Mouse (Mus musculus): ENCODE measurements around the gene Svopl. TPM values are rescaled to one million over a fixed set of nuclear protein-coding genes. Genes with fewer than 3 reads are reported as not detected.

Gene Svopl
- polyA plus RNA-seq, 1 experiment from 2014 or later: 0.64 TPM

DNA sequence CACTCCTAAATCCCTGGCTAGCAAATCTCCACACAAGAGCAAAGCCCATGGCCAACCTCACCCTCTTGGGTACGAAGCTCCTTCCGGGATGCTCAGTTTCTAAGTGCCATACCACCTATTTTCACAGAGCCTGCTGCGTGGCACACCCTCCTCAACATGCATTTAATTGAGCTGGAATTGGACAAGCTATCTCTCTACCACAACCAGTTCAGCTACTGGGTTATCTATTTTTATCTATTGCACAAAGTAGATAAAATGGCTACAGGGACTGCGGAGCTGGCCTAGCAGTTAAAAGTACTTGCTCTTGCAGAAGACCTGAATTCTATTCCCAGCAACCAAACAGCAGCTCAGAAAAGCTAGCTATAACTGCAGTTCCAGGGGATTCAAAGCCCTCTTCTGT is 24.5 kb upstream of the Svopl start:
- peaks cover 2% of the 10 kb centered on the region; the same call in 1 of the 2 replicates for H3K4me1 ChIP-seq (ENCODE audit: control insufficient read depth, insufficient read depth, low read length)
- H3K4me3 ChIP-seq (ENCODE audit: low read length): no peak overlapping the region
- 76% methylated on average over 4 of the region's 4 CpGs for WGBS

DNA sequence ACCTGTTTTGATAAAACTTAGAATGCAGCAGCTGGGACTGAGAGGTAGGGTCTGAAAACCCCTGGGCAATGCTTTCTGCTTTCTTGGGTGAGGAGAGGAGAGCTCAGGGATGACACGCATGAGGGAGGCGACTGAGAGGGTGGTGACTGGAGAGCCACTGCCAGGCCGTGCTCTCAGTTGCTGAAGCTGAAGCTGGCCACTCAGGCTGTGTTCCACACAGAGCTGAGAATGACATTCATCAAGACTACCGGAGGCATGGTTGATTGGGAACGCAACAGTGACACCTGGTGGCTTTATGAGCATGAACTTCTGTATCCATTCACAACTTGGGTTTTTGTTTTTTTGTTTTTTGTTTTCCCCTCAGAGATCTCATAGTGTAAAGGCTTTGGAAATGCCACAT is 19.4 kb upstream of the Svopl start:
- Histone ChIP-seq H3K27me3 (replicated peaks; ENCODE audit: control insufficient read depth, insufficient read depth, low read length) (no peaks in the 10 kb centered on the region), H3K9ac (ENCODE audit: low read depth, low read length) (no peak overlapping the region), H3K36me3 (ENCODE audit: control insufficient read depth, insufficient read depth, low read length) (no peaks in the 10 kb centered on the region), H3K4me3 (ENCODE audit: low read length) (no peak overlapping the region), H3K4me2 (ENCODE audit: low read depth, low read length) (no peak overlapping the region), H3K27ac (ENCODE audit: low read length) (no peak overlapping the region), H3K9me3 (ENCODE audit: control insufficient read depth, low read length) (peaks cover 5% of the 10 kb centered on the region; the same call in 1 of the 2 replicates), H3K4me1 (ENCODE audit: control insufficient read depth, insufficient read depth, low read length) (peaks cover 2% of the 10 kb centered on the region; the same call in 1 of the 2 replicates)
- WGBS: 3% methylated on average over 5 of the region's 5 CpGs
- peak; percentile 76 for ATAC-seq

More for the DNA sequence above, 24.5 kb upstream of the Svopl start:
- Histone ChIP-seq H3K4me2 (ENCODE audit: low read depth, low read length) (no peak overlapping the region), H3K9me3 (ENCODE audit: control insufficient read depth, low read length) (no peaks in the 10 kb centered on the region), H3K36me3 (ENCODE audit: control insufficient read depth, insufficient read depth, low read length) (no peaks in the 10 kb centered on the region), H3K27ac (ENCODE audit: low read length) (no peak overlapping the region), H3K9ac (ENCODE audit: low read depth, low read length) (no peak overlapping the region), H3K27me3 (replicated peaks; ENCODE audit: control insufficient read depth, insufficient read depth, low read length) (no peaks in the 10 kb centered on the region)
- no peak for ATAC-seq

DNA sequence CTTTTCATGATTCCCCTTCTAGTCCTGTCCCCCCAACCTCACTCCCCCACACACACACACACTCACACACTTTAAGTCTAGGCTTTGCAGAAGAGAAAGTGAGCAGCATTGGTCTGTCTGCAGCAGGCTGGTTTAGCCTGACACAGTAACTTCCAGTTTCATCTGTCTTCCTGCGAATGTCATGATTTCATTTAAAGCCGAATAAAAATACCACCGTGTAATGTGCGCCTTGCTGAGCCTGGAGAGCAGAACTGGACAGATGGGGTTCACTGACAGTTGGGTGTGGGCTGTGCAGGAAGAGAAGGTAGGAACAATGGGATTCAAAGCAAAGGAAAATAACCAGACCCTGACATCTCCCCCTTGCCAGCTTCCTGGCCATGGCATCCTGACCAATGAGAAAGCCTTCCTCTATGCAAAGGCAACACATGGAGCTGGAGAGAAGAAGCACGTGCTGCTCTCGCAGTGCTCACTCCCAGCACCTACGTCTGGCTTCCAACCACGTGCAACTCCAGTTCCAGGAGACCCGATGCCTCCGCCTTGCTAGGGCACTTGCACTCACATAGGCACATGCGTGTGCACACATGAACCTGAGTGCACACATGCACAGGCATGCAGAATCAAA is 18.8 kb upstream of the Svopl start:
- Histone ChIP-seq H3K36me3 (ENCODE audit: control insufficient read depth, insufficient read depth, low read length) (no peaks in the 10 kb centered on the region), H3K9ac (ENCODE audit: low read depth, low read length) (no peak overlapping the region), H3K4me2 (ENCODE audit: low read depth, low read length) (no peak overlapping the region), H3K9me3 (ENCODE audit: control insufficient read depth, low read length) (peaks cover 5% of the 10 kb centered on the region; the same call in 1 of the 2 replicates), H3K27ac (ENCODE audit: low read length) (no peak overlapping the region), H3K4me3 (ENCODE audit: low read length) (no peak overlapping the region), H3K27me3 (replicated peaks; ENCODE audit: control insufficient read depth, insufficient read depth, low read length) (no peaks in the 10 kb centered on the region), H3K4me1 (ENCODE audit: control insufficient read depth, insufficient read depth, low read length) (peaks cover 2% of the 10 kb centered on the region; the same call in 1 of the 2 replicates)
- ATAC-seq: no peak
- 73% methylated on average over 11 of the region's 11 CpGs for WGBS

- no peaks in the 10 kb centered on the region for H3K27me3 ChIP-seq (replicated peaks; ENCODE audit: control insufficient read depth, insufficient read depth, low read length)
- no peak for ATAC-seq
- 87% methylated on average over 3 of the region's 3 CpGs for WGBS
- no peak overlapping the region for H3K4me3 ChIP-seq (ENCODE audit: low read length)
- H3K9me3 ChIP-seq (ENCODE audit: control insufficient read depth, low read length): peaks cover 5% of the 10 kb centered on the region; the same call in 1 of the 2 replicates
- H3K9ac ChIP-seq (ENCODE audit: low read depth, low read length): no peak overlapping the region
- no peaks in the 10 kb centered on the region for H3K36me3 ChIP-seq (ENCODE audit: control insufficient read depth, insufficient read depth, low read length)
- peaks cover 2% of the 10 kb centered on the region; the same call in 1 of the 2 replicates for H3K4me1 ChIP-seq (ENCODE audit: control insufficient read depth, insufficient read depth, low read length)
- no peak overlapping the region for H3K4me2 ChIP-seq (ENCODE audit: low read depth, low read length)
- H3K27ac ChIP-seq (ENCODE audit: low read length): no peak overlapping the region
Observed at GRCm38 (mm10) chr6:38065122-38065500, 18.3 kb upstream of the Svopl start.

DNA sequence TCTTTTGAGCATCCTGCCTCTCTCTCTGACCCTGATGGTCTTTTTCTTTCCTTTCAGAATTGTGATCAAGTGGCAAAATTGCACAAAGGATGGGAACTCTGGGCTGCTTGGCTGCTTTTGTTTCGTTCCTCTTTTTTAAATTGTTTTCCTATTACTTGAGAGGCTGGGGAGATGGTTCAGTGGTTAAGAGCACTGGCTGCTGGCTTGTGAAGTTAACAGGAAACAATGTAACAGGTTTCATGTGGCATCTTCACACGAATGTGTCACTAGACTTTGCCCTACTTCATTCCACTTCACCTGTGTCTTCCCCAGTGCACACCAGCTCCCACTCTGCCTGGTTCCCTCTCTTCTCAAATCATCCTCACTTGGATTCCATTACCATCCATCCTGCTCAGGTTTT is 17.8 kb upstream of the Svopl start:
- no peak overlapping the region for H3K9ac ChIP-seq (ENCODE audit: low read depth, low read length)
- no peak overlapping the region for H3K27ac ChIP-seq (ENCODE audit: low read length)
- H3K27me3 ChIP-seq (replicated peaks; ENCODE audit: control insufficient read depth, insufficient read depth, low read length): no peaks in the 10 kb centered on the region
- H3K4me2 ChIP-seq (ENCODE audit: low read depth, low read length): no peak overlapping the region
- 80% methylated on average over 2 of the region's 2 CpGs for WGBS
- H3K4me1 ChIP-seq (ENCODE audit: control insufficient read depth, insufficient read depth, low read length): peaks cover 2% of the 10 kb centered on the region; the same call in 1 of the 2 replicates
- peaks cover 5% of the 10 kb centered on the region; the same call in 1 of the 2 replicates for H3K9me3 ChIP-seq (ENCODE audit: control insufficient read depth, low read length)
- ATAC-seq: no peak
- H3K4me3 ChIP-seq (ENCODE audit: low read length): no peak overlapping the region
- H3K36me3 ChIP-seq (ENCODE audit: control insufficient read depth, insufficient read depth, low read length): no peaks in the 10 kb centered on the region

DNA sequence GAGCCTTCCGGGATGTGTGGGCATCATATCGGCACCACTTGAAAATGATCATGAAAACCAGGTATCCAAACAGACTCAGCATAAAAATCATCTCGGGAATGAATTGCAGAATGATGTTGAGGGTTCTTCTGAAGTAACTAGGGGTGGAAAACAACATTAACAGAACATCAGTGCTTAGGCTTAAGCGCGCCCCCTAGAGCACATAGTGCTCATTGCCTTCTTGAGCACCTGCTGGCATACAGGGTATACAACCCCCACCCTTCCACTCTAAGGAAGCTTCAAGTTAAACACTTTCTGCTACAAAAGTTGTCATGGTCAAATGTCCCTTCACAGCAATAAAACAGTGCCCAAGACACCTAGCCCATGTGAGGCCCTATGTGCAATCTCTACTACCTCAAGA is 12.0 kb upstream of the Svopl start:
- Histone ChIP-seq H3K4me2 (ENCODE audit: low read depth, low read length) (no peak overlapping the region), H3K36me3 (ENCODE audit: control insufficient read depth, insufficient read depth, low read length) (no peaks in the 10 kb centered on the region), H3K27ac (ENCODE audit: low read length) (no peak overlapping the region), H3K9ac (ENCODE audit: low read depth, low read length) (no peak overlapping the region), H3K9me3 (ENCODE audit: control insufficient read depth, low read length) (peaks cover 3% of the 10 kb centered on the region; the same call in 1 of the 2 replicates), H3K27me3 (replicated peaks; ENCODE audit: control insufficient read depth, insufficient read depth, low read length) (no peaks in the 10 kb centered on the region), H3K4me1 (ENCODE audit: control insufficient read depth, insufficient read depth, low read length) (no peaks in the 10 kb centered on the region), H3K4me3 (ENCODE audit: low read length) (no peak overlapping the region)
- 56% methylated on average over 5 of the region's 5 CpGs for WGBS
- no peak for ATAC-seq

DNA sequence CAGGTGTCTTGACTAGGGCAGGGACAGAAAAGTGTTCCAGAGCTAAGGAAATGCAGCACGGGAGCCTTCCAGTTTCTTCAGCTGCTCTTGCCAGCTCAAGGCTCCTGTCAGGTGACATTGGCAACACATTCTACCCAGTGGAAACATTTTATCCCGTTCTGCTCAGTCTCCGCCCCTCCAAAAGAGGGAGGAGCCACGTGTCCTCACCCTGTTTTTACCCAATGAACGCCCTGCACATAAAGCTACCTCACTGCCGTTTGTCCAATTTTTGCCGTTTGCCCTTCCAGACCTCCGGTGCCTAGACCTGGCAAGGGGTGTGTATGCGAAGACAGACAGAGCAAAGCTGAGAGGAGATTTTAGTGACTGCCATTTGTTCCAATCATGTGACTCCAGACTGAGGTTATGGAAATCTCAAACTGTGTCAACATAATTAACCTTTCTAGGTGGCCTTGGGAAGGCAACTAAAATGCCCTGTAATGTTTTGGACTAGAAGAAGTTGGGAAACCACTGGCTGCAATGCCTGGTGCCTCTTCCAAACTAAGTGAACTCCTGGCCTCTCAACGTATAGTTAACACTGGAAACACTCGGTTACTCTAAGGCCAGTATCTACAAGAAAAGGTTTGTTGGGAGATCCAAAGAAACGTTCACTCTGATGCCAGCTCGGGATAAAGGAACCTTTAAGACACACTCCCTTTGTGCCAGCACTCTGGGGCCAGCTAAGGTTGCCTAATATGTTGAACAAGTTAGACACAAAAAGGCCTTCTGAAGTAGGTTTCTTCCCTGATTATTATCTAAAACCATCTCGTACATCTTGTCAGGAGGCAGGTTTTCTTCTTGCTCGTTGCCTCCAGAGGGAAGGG is 8.9 kb upstream of the Svopl start:
- Histone ChIP-seq H3K4me3 (ENCODE audit: low read length) (no peak overlapping the region), H3K27ac (ENCODE audit: low read length) (no peak overlapping the region), H3K4me2 (ENCODE audit: low read depth, low read length) (no peak overlapping the region), H3K4me1 (ENCODE audit: control insufficient read depth, insufficient read depth, low read length) (no peaks in the 10 kb centered on the region), H3K27me3 (replicated peaks; ENCODE audit: control insufficient read depth, insufficient read depth, low read length) (no peaks in the 10 kb centered on the region), H3K9me3 (ENCODE audit: control insufficient read depth, low read length) (no peaks in the 10 kb centered on the region), H3K9ac (ENCODE audit: low read depth, low read length) (no peak overlapping the region), H3K36me3 (ENCODE audit: control insufficient read depth, insufficient read depth, low read length) (no peaks in the 10 kb centered on the region)
- no peak for ATAC-seq
- WGBS: 80% methylated on average over 15 of the region's 15 CpGs

GRCm38 (mm10) chr6:38049601-38050000 is 2.8 kb upstream of the Svopl start:
- H3K9me3 ChIP-seq (ENCODE audit: control insufficient read depth, low read length): no peaks in the 10 kb centered on the region
- H3K36me3 ChIP-seq (ENCODE audit: control insufficient read depth, insufficient read depth, low read length): no peaks in the 10 kb centered on the region
- no peak overlapping the region for H3K4me2 ChIP-seq (ENCODE audit: low read depth, low read length)
- H3K27me3 ChIP-seq (replicated peaks; ENCODE audit: control insufficient read depth, insufficient read depth, low read length): no peaks in the 10 kb centered on the region
- no peak for ATAC-seq
- no peak overlapping the region for H3K4me3 ChIP-seq (ENCODE audit: low read length)
- H3K27ac ChIP-seq (ENCODE audit: low read length): no peak overlapping the region
- WGBS: 90% methylated on average over 6 of the region's 6 CpGs
- H3K4me1 ChIP-seq (ENCODE audit: control insufficient read depth, insufficient read depth, low read length): no peaks in the 10 kb centered on the region; the same call in 1 of the 2 replicates
- no peak overlapping the region for H3K9ac ChIP-seq (ENCODE audit: low read depth, low read length)

DNA sequence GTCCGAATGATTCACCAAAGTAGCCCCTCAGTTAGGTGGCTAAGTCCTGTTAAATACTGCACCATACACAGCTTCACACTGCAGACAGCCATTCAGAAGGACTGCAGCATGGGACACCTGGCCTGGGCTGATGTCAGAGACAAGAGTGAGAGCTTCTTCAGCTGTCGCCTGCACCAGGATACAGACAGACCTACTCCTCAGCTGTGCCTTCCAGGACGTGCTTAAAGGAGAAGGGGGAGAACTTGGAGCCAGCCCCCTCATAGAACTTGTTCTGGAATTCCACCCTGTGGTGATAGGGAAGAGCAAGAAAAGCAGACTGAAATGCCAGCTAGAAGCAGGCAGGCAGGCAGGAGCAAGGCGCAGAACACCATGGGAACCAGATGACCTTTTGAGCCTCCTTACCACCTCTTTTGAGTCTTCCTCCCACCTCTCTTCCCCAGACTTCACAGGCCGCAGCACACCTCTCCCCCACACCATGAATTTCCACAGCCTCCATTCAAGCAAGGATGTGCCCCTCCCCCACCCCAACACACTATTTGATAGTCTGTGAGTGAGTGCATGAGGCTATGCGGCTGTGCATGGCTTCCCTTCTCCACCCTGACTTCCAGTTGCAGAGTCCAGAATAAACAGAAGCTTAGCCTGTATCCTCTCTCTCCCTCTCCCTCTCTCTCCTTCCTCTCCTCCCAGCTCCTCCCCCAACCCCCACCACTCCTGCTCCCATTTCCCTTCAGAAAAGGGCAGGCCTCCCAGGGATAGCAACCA is 2.2 kb upstream of the Svopl start:
- Histone ChIP-seq H3K9ac (ENCODE audit: low read depth, low read length) (no peak overlapping the region), H3K27me3 (replicated peaks; ENCODE audit: control insufficient read depth, insufficient read depth, low read length) (no peaks in the 10 kb centered on the region), H3K9me3 (ENCODE audit: control insufficient read depth, low read length) (no peaks in the 10 kb centered on the region), H3K27ac (ENCODE audit: low read length) (no peak overlapping the region), H3K36me3 (ENCODE audit: control insufficient read depth, insufficient read depth, low read length) (no peaks in the 10 kb centered on the region), H3K4me2 (ENCODE audit: low read depth, low read length) (no peak overlapping the region), H3K4me1 (ENCODE audit: control insufficient read depth, insufficient read depth, low read length) (no peaks in the 10 kb centered on the region; the same call in 1 of the 2 replicates), H3K4me3 (ENCODE audit: low read length) (no peak overlapping the region)
- 45% methylated on average over 6 of the region's 6 CpGs for WGBS
- no peak for ATAC-seq

All from intestine, embryonic 16.5 days (tissue).